Mouse (Mus musculus): ENCODE results near the gene Snx29. TPM values are rescaled to one million over a fixed set of nuclear protein-coding genes. Genes with fewer than 3 reads are reported as not detected.
A peak's percentile ranks its signal among the peaks of the same experiment; 100 is the strongest.

Gene Snx29
- polyA plus RNA-seq, 1 experiment: 4.9 TPM

GRCm38 (mm10) chr16:11588689-11589088 lies 266.0 kb downstream of the Snx29 start:
- no peak overlapping the region for H3K27ac ChIP-seq (ENCODE audit: insufficient read depth, low read length)
- H3K4me3 ChIP-seq (ENCODE audit: insufficient read depth, low read length): no peak overlapping the region
- TF ChIP-seq POLR2A (IDR thresholded peaks at IDR 0.05; ENCODE audit: low read depth, low read length) (no peak), CTCF (IDR thresholded peaks at IDR 0.05; ENCODE audit: borderline replicate concordance, insufficient read depth, low read length) (no peak)
- H3K4me1 ChIP-seq (ENCODE audit: control insufficient read depth, insufficient read depth, low read length): no peaks in the 10 kb centered on the region

- Histone ChIP-seq H3K4me3 (ENCODE audit: insufficient read depth, low read length) (no peak overlapping the region), H3K27ac (ENCODE audit: insufficient read depth, low read length) (no peak overlapping the region), H3K4me1 (ENCODE audit: control insufficient read depth, insufficient read depth, low read length) (no peaks in the 10 kb centered on the region)
- no peak for TF ChIP-seq CTCF (IDR thresholded peaks at IDR 0.05; ENCODE audit: borderline replicate concordance, insufficient read depth, low read length)
- TF ChIP-seq POLR2A (IDR thresholded peaks at IDR 0.05; ENCODE audit: low read depth, low read length): no peak
Observed at GRCm38 (mm10) chr16:11589336-11589735, 266.6 kb downstream of the Snx29 start.

- no peak overlapping the region for H3K27ac ChIP-seq (ENCODE audit: insufficient read depth, low read length)
Observed at GRCm38 (mm10) chr16:11589782-11590695, 267.3 kb downstream of the Snx29 start.

DNA sequence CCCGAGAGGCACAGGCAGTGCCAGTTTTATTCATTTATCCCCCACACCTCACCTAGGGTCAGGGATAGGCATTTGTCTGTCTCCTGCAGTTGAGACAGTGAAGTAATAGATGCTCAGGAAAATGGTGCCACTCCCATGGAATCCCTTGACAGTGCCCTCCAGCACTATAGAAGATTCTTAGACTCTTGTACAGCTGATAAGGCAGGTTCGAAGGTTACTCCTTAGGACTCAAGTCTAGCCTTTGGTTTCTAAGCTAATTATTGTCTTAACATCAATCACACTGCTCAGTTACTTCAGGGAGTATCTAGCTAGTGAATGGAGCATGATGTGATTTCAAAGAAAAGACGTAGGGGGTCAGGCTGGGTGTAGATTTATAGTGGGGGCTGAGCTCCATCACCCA lies 273.9 kb downstream of the Snx29 start:
- H3K4me3 ChIP-seq (ENCODE audit: insufficient read depth, low read length): no peak overlapping the region
- H3K27ac ChIP-seq (ENCODE audit: insufficient read depth, low read length): no peak overlapping the region
- TF ChIP-seq POLR2A (IDR thresholded peaks at IDR 0.05; ENCODE audit: low read depth, low read length): no peak
- TF ChIP-seq CTCF (IDR thresholded peaks at IDR 0.05; ENCODE audit: borderline replicate concordance, insufficient read depth, low read length): no peak
- H3K4me1 ChIP-seq (ENCODE audit: control insufficient read depth, insufficient read depth, low read length): no peaks in the 10 kb centered on the region

More at GRCm38 (mm10) chr16:11589782-11590695, 267.3 kb downstream of the Snx29 start:
- Histone ChIP-seq H3K4me1 (ENCODE audit: control insufficient read depth, insufficient read depth, low read length) (no peaks in the 10 kb centered on the region), H3K4me3 (ENCODE audit: insufficient read depth, low read length) (no peak overlapping the region)
- TF ChIP-seq POLR2A (IDR thresholded peaks at IDR 0.05; ENCODE audit: low read depth, low read length): no peak

DNA sequence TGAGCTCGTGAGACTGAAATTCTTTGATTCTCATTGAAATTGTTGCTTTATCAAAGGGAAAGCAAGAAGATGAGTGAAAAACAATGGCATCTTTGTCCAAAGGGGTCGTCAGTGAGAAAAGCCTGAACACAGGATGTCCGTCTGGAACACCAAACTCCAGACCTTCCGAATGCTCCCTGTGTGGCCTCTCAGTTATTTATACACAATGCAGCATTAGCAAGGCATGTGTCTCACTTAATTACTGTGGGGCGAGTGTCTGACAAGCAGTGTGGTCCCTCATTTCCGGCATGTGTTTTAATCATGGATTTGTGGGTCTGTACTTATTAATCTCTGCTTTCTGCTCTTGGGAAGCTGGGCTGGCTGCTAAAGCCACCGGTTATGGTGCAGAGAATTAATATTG lies 275.1 kb downstream of the Snx29 start:
- Histone ChIP-seq H3K4me3 (ENCODE audit: insufficient read depth, low read length) (no peak overlapping the region), H3K27ac (ENCODE audit: insufficient read depth, low read length) (no peak overlapping the region), H3K4me1 (ENCODE audit: control insufficient read depth, insufficient read depth, low read length) (no peaks in the 10 kb centered on the region)
- no peak for TF ChIP-seq POLR2A (IDR thresholded peaks at IDR 0.05; ENCODE audit: low read depth, low read length)
- TF ChIP-seq CTCF (IDR thresholded peaks at IDR 0.05; ENCODE audit: borderline replicate concordance, insufficient read depth, low read length): no peak

GRCm38 (mm10) chr16:11599523-11599922 lies 276.8 kb downstream of the Snx29 start:
- Histone ChIP-seq H3K4me3 (ENCODE audit: insufficient read depth, low read length) (no peak overlapping the region), H3K27ac (ENCODE audit: insufficient read depth, low read length) (no peak overlapping the region), H3K4me1 (ENCODE audit: control insufficient read depth, insufficient read depth, low read length) (no peaks in the 10 kb centered on the region)
- TF ChIP-seq POLR2A (IDR thresholded peaks at IDR 0.05; ENCODE audit: low read depth, low read length) (no peak), CTCF (IDR thresholded peaks at IDR 0.05; ENCODE audit: borderline replicate concordance, insufficient read depth, low read length) (no peak)

GRCm38 (mm10) chr16:11601336-11602082 lies 278.8 kb downstream of the Snx29 start:
- Histone ChIP-seq H3K4me1 (ENCODE audit: control insufficient read depth, insufficient read depth, low read length) (no peaks in the 10 kb centered on the region), H3K4me3 (ENCODE audit: insufficient read depth, low read length) (no peak overlapping the region), H3K27ac (ENCODE audit: insufficient read depth, low read length) (no peak overlapping the region)
- no peak for TF ChIP-seq POLR2A (IDR thresholded peaks at IDR 0.05; ENCODE audit: low read depth, low read length)

GRCm38 (mm10) chr16:11603667-11604422 lies 281.1 kb downstream of the Snx29 start:
- TF ChIP-seq POLR2A (IDR thresholded peaks at IDR 0.05; ENCODE audit: low read depth, low read length) (no peak), CTCF (IDR thresholded peaks at IDR 0.05; ENCODE audit: borderline replicate concordance, insufficient read depth, low read length) (peak; percentile 31; the same call in 1 of the 2 replicates)
- Histone ChIP-seq H3K4me3 (ENCODE audit: insufficient read depth, low read length) (no peak overlapping the region), H3K4me1 (ENCODE audit: control insufficient read depth, insufficient read depth, low read length) (no peaks in the 10 kb centered on the region), H3K27ac (ENCODE audit: insufficient read depth, low read length) (no peak overlapping the region)

DNA sequence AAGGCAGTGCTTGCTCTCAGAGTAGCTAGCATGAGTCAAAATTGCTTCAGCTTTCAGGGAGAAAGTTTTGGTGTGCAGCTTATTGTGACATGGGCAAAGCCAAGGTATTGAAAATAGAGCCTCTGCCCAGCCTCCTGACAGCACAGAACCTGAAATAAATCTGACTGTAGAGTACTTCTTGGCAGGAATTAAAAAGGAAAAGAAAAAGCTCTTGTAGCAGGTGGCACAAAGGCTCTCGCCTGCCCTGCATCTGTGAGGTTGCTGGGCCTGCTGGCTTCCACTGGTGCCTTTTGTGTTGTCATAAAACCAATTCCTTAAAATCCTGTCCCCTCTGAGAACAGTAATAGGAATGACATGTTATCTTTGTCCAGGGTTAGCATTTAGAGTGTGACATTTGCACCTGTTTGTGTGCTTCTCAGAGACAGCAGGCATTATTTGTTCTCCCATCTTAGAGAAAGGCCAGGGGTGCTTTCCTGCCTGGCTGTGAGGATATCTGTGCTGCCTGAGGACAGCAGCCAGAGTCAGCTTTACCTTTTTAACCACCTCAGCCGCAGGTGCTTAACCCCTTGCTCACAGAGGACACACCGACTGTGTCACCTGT lies 289.9 kb downstream of the Snx29 start:
- no peak for TF ChIP-seq CTCF (IDR thresholded peaks at IDR 0.05; ENCODE audit: borderline replicate concordance, insufficient read depth, low read length)
- TF ChIP-seq POLR2A (IDR thresholded peaks at IDR 0.05; ENCODE audit: low read depth, low read length): no peak
- H3K4me3 ChIP-seq (ENCODE audit: insufficient read depth, low read length): no peak overlapping the region
- H3K4me1 ChIP-seq (ENCODE audit: control insufficient read depth, insufficient read depth, low read length): no peaks in the 10 kb centered on the region
- H3K27ac ChIP-seq (ENCODE audit: insufficient read depth, low read length): no peak overlapping the region

Measured in embryonic fibroblast, embryonic 13.5 days (primary cell).